Mouse (Mus musculus) B cell, adult 67 days (primary cell): ENCODE results near the gene Coasy. TPM values are rescaled to one million over a fixed set of nuclear protein-coding genes. Genes with fewer than 3 reads are reported as not detected.

Experiments used
- total RNA-seq, 2 experiments: library from RNA; stranded (reverse); gene quantifications; 4 replicates each; pipeline ENCODE4 v1.2.4; 2023

The Coasy gene
- 10 to 100 TPM; 18.3 to 21.7 TPM for total RNA-seq

GRCm38 (mm10) chr11:101082208-101083082 lies at the start of gene Coasy:
Coasy (plus strand) TSS chr11:101082565.

GRCm38 (mm10) chr11:101069391-101070188 lies 12.8 kb upstream of the Coasy start, which contains the start of gene Naglu:
Naglu (plus strand) TSS chr11:101070012.

GRCm38 (mm10) chr11:101078121-101078520 lies 4.2 kb upstream of the Coasy start, which contains the start of gene Hsd17b1:
Hsd17b1 (plus strand) TSS chr11:101078411.

GRCm38 (mm10) chr11:101086756-101087681 lies 4.7 kb downstream of the Coasy start, which contains the start of gene Mlx:
Mlx (plus strand) TSS chr11:101087277.

GRCm38 (mm10) chr11:101095314-101096024 lies 13.1 kb downstream of the Coasy start, which contains the start of gene Psmc3ip:
Psmc3ip (minus strand) TSS chr11:101095436.

GRCm38 (mm10) chr11:101119761-101120544 lies 37.6 kb downstream of the Coasy start, which contains the start of the genes Retreg3 and Tubg1:
Retreg3 (minus strand) TSS chr11:101119893.
Tubg1 (plus strand) TSS chr11:101119938.

Other genes with a start within 250 kb of the Coasy start
- gene Stat5b, start 231.8 kb upstream of the Coasy start, total RNA-seq, result 10 to 100 TPM; 72.9 to 73.0 TPM
- 10 to 100 TPM; 40.0 to 40.6 TPM for gene Stat5a, start 223.2 kb upstream of the Coasy start, total RNA-seq
- gene Stat3, start 143.0 kb upstream of the Coasy start, total RNA-seq, result 100 to 1,000 TPM; 218 to 234 TPM
- not detected for gene Cavin1, start 111.7 kb upstream of the Coasy start, total RNA-seq
- gene Atp6v0a1, start 73.1 kb upstream of the Coasy start, total RNA-seq, result 100 to 1,000 TPM in 1 of 2 experiments, 10 to 100 TPM in 1; 76.8 to 108 TPM
- 10 to 100 TPM; 18.5 to 24.4 TPM for gene Naglu, start 12.6 kb upstream of the Coasy start, total RNA-seq
- 1 to 10 TPM; 2.2 to 2.9 TPM for gene Hsd17b1, start 4.2 kb upstream of the Coasy start, total RNA-seq
- gene Mlx, start 4.7 kb downstream of the Coasy start, total RNA-seq, result 10 to 100 TPM; 36.8 to 37.6 TPM
- 1 to 10 TPM; 2.9 to 3.5 TPM for gene Psmc3ip, start 12.9 kb downstream of the Coasy start, total RNA-seq
- gene Retreg3, start 37.3 kb downstream of the Coasy start, total RNA-seq, result 10 to 100 TPM; 85.9 to 89.2 TPM
- gene Tubg1, start 37.4 kb downstream of the Coasy start, total RNA-seq, result 10 to 100 TPM; 14.2 to 17.4 TPM
- gene Tubg2, start 73.3 kb downstream of the Coasy start, total RNA-seq, result 1 to 10 TPM; 3.2 to 7.1 TPM
- under 1 TPM; 0.21 to 0.32 TPM for gene Cntnap1, start 88.0 kb downstream of the Coasy start, total RNA-seq
- gene Plekhh3, start 88.8 kb downstream of the Coasy start, total RNA-seq, result 1 to 10 TPM in 1 of 2 experiments, under 1 TPM in 1; 0.95 to 1.4 TPM
- gene Ccr10, start 92.9 kb downstream of the Coasy start, total RNA-seq, result not detected
- gene Ezh1, start 143.9 kb downstream of the Coasy start, total RNA-seq, result 10 to 100 TPM; 89.5 to 93.8 TPM
- not detected for gene Ramp2, start 163.5 kb downstream of the Coasy start, total RNA-seq
- gene Vps25, start 171.1 kb downstream of the Coasy start, total RNA-seq, result 10 to 100 TPM; 69.8 to 82.7 TPM
- under 1 TPM; 0.20 to 0.77 TPM for gene Wnk4, start 178.0 kb downstream of the Coasy start, total RNA-seq
- under 1 TPM in 1 of 2 experiments, not detected in 1; 0.29 TPM for gene Cntd1, start 196.4 kb downstream of the Coasy start, total RNA-seq
- 10 to 100 TPM; 30.6 to 33.6 TPM for gene Coa3, start 196.5 kb downstream of the Coasy start, total RNA-seq
- 100 to 1,000 TPM; 185 to 187 TPM for gene Becn1, start 219.7 kb downstream of the Coasy start, total RNA-seq
- 100 to 1,000 TPM; 143 to 148 TPM for gene Psme3, start 233.6 kb downstream of the Coasy start, total RNA-seq
- 10 to 100 TPM; 13.2 to 14.9 TPM for gene Aoc2, start 242.5 kb downstream of the Coasy start, total RNA-seq
- under 1 TPM in 1 of 2 experiments, not detected in 1; 0.50 TPM for gene Aoc3, start 248.0 kb downstream of the Coasy start, total RNA-seq